Mouse (Mus musculus): ENCODE data around the gene Tmem129. TPM values are rescaled to one million over a fixed set of nuclear protein-coding genes. Genes with fewer than 3 reads are reported as not detected.

Tmem129 gene
- total and polyA plus RNA-seq, 2 experiments: 12.0 to 41.0 TPM

- H3K36me3 ChIP-seq (ENCODE audit: control insufficient read depth, insufficient read depth, low read length): peaks cover 19% of the 10 kb centered on the region
- peak; percentile 13 for DNase-seq (ENCODE audit: extremely low read depth, low read depth, low spot score)
- 4% methylated on average over 11 of the region's 11 CpGs for whole genome bisulfite sequencing
- TF ChIP-seq POLR2A (IDR thresholded peaks at IDR 0.05; ENCODE audit: extremely low read depth, insufficient read depth, low read length) (no peak), CTCF (IDR thresholded peaks at IDR 0.05; ENCODE audit: low read depth, low read length) (no peak)
- H3K4me3 ChIP-seq (ENCODE audit: insufficient read depth, low read depth, low read length): peak overlapping the region; percentile 88
- no peaks in the 10 kb centered on the region for H3K27me3 ChIP-seq (ENCODE audit: control insufficient read depth, insufficient read depth, low read length)
- H3K27ac ChIP-seq (replicated peaks; ENCODE audit: insufficient read depth, low read depth, low read length): peak overlapping the region; percentile 95
- peaks cover under 1% of the 10 kb centered on the region; the same call in 1 of the 2 replicates for H3K4me1 ChIP-seq (ENCODE audit: control insufficient read depth, insufficient read depth, low read length)
- H3K79me2 ChIP-seq (ENCODE audit: control insufficient read depth, insufficient read depth, low read length): peaks cover 3% of the 10 kb centered on the region; the same call in 1 of the 2 replicates
- H3K9ac ChIP-seq (ENCODE audit: low read depth, low read length): peak overlapping the region; percentile 86
Measured at GRCm38 (mm10) chr5:33651541-33651920, 6.7 kb downstream of the Tmem129 start.

GRCm38 (mm10) chr5:33651017-33651416 is 7.2 kb downstream of the Tmem129 start:
- Histone ChIP-seq H3K36me3 (ENCODE audit: control insufficient read depth, insufficient read depth, low read length) (peaks cover 19% of the 10 kb centered on the region), H3K27ac (replicated peaks; ENCODE audit: insufficient read depth, low read depth, low read length) (no peak overlapping the region), H3K27me3 (ENCODE audit: control insufficient read depth, insufficient read depth, low read length) (no peaks in the 10 kb centered on the region), H3K4me1 (ENCODE audit: control insufficient read depth, insufficient read depth, low read length) (no peaks in the 10 kb centered on the region; the same call in 1 of the 2 replicates), H3K4me3 (ENCODE audit: insufficient read depth, low read depth, low read length) (peak overlapping the region; percentile 88; the same call in 1 of the 2 replicates), H3K79me2 (ENCODE audit: control insufficient read depth, insufficient read depth, low read length) (peaks cover 2% of the 10 kb centered on the region; the same call in 1 of the 2 replicates), H3K9ac (ENCODE audit: low read depth, low read length) (peak overlapping the region; percentile 45)
- no peak for TF ChIP-seq POLR2A (IDR thresholded peaks at IDR 0.05; ENCODE audit: extremely low read depth, insufficient read depth, low read length)
- TF ChIP-seq CTCF (IDR thresholded peaks at IDR 0.05; ENCODE audit: low read depth, low read length): no peak
- DNase-seq (ENCODE audit: extremely low read depth, low read depth, low spot score): no peak
- 34% methylated on average over 2 of the region's 2 CpGs for WGBS

- H3K9ac ChIP-seq (ENCODE audit: low read depth, low read length): no peak overlapping the region
- no peak overlapping the region for H3K4me3 ChIP-seq (ENCODE audit: insufficient read depth, low read depth, low read length)
- H3K36me3 ChIP-seq (ENCODE audit: control insufficient read depth, insufficient read depth, low read length): peaks cover 38% of the 10 kb centered on the region
- TF ChIP-seq POLR2A (IDR thresholded peaks at IDR 0.05; ENCODE audit: extremely low read depth, insufficient read depth, low read length): no peak
- peak; percentile 51; the same call in 1 of the 2 replicates for TF ChIP-seq CTCF (IDR thresholded peaks at IDR 0.05; ENCODE audit: low read depth, low read length)
- no peaks in the 10 kb centered on the region for H3K79me2 ChIP-seq (ENCODE audit: control insufficient read depth, insufficient read depth, low read length)
- DNase-seq (ENCODE audit: extremely low read depth, low read depth, low spot score): peak; percentile 55
- 33% methylated on average over 3 of the region's 3 CpGs for WGBS
- no peaks in the 10 kb centered on the region for H3K27me3 ChIP-seq (ENCODE audit: control insufficient read depth, insufficient read depth, low read length)
- H3K4me1 ChIP-seq (ENCODE audit: control insufficient read depth, insufficient read depth, low read length): peaks cover 3% of the 10 kb centered on the region; the same call in 1 of the 2 replicates
- H3K27ac ChIP-seq (replicated peaks; ENCODE audit: insufficient read depth, low read depth, low read length): no peak overlapping the region
Measured at GRCm38 (mm10) chr5:33640652-33641051, 17.6 kb downstream of the Tmem129 start.

GRCm38 (mm10) chr5:33638826-33639225 is 19.4 kb downstream of the Tmem129 start:
- no peak overlapping the region for H3K4me3 ChIP-seq (ENCODE audit: insufficient read depth, low read depth, low read length)
- no peak for DNase-seq (ENCODE audit: extremely low read depth, low read depth, low spot score)
- H3K4me1 ChIP-seq (ENCODE audit: control insufficient read depth, insufficient read depth, low read length): peaks cover 3% of the 10 kb centered on the region; the same call in 1 of the 2 replicates
- no peak for TF ChIP-seq CTCF (IDR thresholded peaks at IDR 0.05; ENCODE audit: low read depth, low read length)
- TF ChIP-seq POLR2A (IDR thresholded peaks at IDR 0.05; ENCODE audit: extremely low read depth, insufficient read depth, low read length): no peak
- H3K9ac ChIP-seq (ENCODE audit: low read depth, low read length): no peak overlapping the region
- peak overlapping the region; percentile 75 for H3K27ac ChIP-seq (replicated peaks; ENCODE audit: insufficient read depth, low read depth, low read length)
- no peaks in the 10 kb centered on the region for H3K27me3 ChIP-seq (ENCODE audit: control insufficient read depth, insufficient read depth, low read length)
- no peaks in the 10 kb centered on the region for H3K79me2 ChIP-seq (ENCODE audit: control insufficient read depth, insufficient read depth, low read length)
- peaks cover 27% of the 10 kb centered on the region for H3K36me3 ChIP-seq (ENCODE audit: control insufficient read depth, insufficient read depth, low read length)
- WGBS: 68% methylated on average over 4 of the region's 4 CpGs

- TF ChIP-seq CTCF (IDR thresholded peaks at IDR 0.05; ENCODE audit: low read depth, low read length) (no peak), POLR2A (IDR thresholded peaks at IDR 0.05; ENCODE audit: extremely low read depth, insufficient read depth, low read length) (no peak)
- 48% methylated on average over 3 of the region's 3 CpGs for WGBS
- Histone ChIP-seq H3K4me1 (ENCODE audit: control insufficient read depth, insufficient read depth, low read length) (peaks cover 3% of the 10 kb centered on the region; the same call in 1 of the 2 replicates), H3K4me3 (ENCODE audit: insufficient read depth, low read depth, low read length) (no peak overlapping the region), H3K27me3 (ENCODE audit: control insufficient read depth, insufficient read depth, low read length) (no peaks in the 10 kb centered on the region), H3K27ac (replicated peaks; ENCODE audit: insufficient read depth, low read depth, low read length) (no peak overlapping the region), H3K79me2 (ENCODE audit: control insufficient read depth, insufficient read depth, low read length) (no peaks in the 10 kb centered on the region), H3K9ac (ENCODE audit: low read depth, low read length) (no peak overlapping the region), H3K36me3 (ENCODE audit: control insufficient read depth, insufficient read depth, low read length) (peaks cover 19% of the 10 kb centered on the region)
- peak; percentile 69 for DNase-seq (ENCODE audit: extremely low read depth, low read depth, low spot score)
Measured at GRCm38 (mm10) chr5:33637606-33638350, 20.4 kb downstream of the Tmem129 start.

- WGBS: 99% methylated on average over 3 of the region's 3 CpGs
Measured at GRCm38 (mm10) chr5:33635361-33635760, 22.9 kb downstream of the Tmem129 start.

More at GRCm38 (mm10) chr5:33635361-33635760, 22.9 kb downstream of the Tmem129 start:
- DNase-seq (ENCODE audit: extremely low read depth, low read depth, low spot score): no peak
- peaks cover 3% of the 10 kb centered on the region; the same call in 1 of the 2 replicates for H3K36me3 ChIP-seq (ENCODE audit: control insufficient read depth, insufficient read depth, low read length)
- no peak for TF ChIP-seq POLR2A (IDR thresholded peaks at IDR 0.05; ENCODE audit: extremely low read depth, insufficient read depth, low read length)
- TF ChIP-seq CTCF (IDR thresholded peaks at IDR 0.05; ENCODE audit: low read depth, low read length): no peak
- no peaks in the 10 kb centered on the region for H3K27me3 ChIP-seq (ENCODE audit: control insufficient read depth, insufficient read depth, low read length)
- no peak overlapping the region for H3K27ac ChIP-seq (replicated peaks; ENCODE audit: insufficient read depth, low read depth, low read length)
- H3K79me2 ChIP-seq (ENCODE audit: control insufficient read depth, insufficient read depth, low read length): no peaks in the 10 kb centered on the region
- H3K4me1 ChIP-seq (ENCODE audit: control insufficient read depth, insufficient read depth, low read length): peaks cover 7% of the 10 kb centered on the region
- no peak overlapping the region for H3K4me3 ChIP-seq (ENCODE audit: insufficient read depth, low read depth, low read length)
- no peak overlapping the region for H3K9ac ChIP-seq (ENCODE audit: low read depth, low read length)
